In genomic region chr11:32864615-32865014, GRCm38 (mm10) we compare ENCODE assay signal across 23 mouse cellular contexts. TPM values are rescaled to one million over a fixed set of nuclear protein-coding genes. Genes with fewer than 3 reads are reported as not detected.
DNase-seq lines count a peak whose midpoint lies in the region; ATAC-seq and TF ChIP-seq lines count a peak whose summit lies in the region.
"Had no signal": no experiment of that assay in that cellular context is flagged by ENCODE, and none has a peak within 500 bp of the region (broad histone marks: within the 10 kb centered on the region; RNA-seq: fewer than 3 reads in every experiment).

No protein-coding gene starts in this region.

- H3K4me1 ChIP-seq in hindbrain, postnatal 0 days (ENCODE audit: insufficient read depth, low read length), result 0 out of 2 replicates have a peak, but pooled peaks cover 6% of the 10 kb centered on the region
- H3K4me1 ChIP-seq in hindbrain, embryonic 10.5 days (replicated peaks), result peaks cover 17% of the 10 kb centered on the region
- H3K4me1 ChIP-seq: kidney, embryonic 15.5 days had no signal

- H3K27ac ChIP-seq in hindbrain, postnatal 0 days, result no peak overlapping the region
- no peak overlapping the region for H3K27ac ChIP-seq in hindbrain, embryonic 10.5 days
- H3K27ac ChIP-seq: hindbrain, embryonic 12.5 days; kidney, embryonic 15.5 days; limb, embryonic 13.5 days; liver, embryonic 14.5 days; neural tube, embryonic 13.5 days had no signal

- H3K27me3 ChIP-seq in hindbrain, postnatal 0 days (ENCODE audit: insufficient read depth, low read length), result no peaks in the 10 kb centered on the region
- H3K27me3 ChIP-seq in hindbrain, embryonic 10.5 days (ENCODE audit: insufficient read depth, poor library complexity, severe bottlenecking), result no peaks in the 10 kb centered on the region
- H3K27me3 ChIP-seq: hindbrain, embryonic 12.5 days; limb, embryonic 13.5 days; neural tube, embryonic 13.5 days had no signal

- TF ChIP-seq POLR2A in brain, embryonic 14.5 days (IDR thresholded peaks at IDR 0.05; ENCODE audit: borderline replicate concordance, extremely low read depth, insufficient read depth, insufficient read length, poor library complexity, severe bottlenecking), result no peak

- no peak for ATAC-seq in hindbrain, postnatal 0 days
- no peak for ATAC-seq in granulocyte monocyte progenitor cell, adult 5-6 weeks (replicated peaks; ENCODE audit: poor library complexity, severe bottlenecking)
- ATAC-seq: activated CD4-positive, CD25-positive, alpha-beta regulatory T cell, adult 4 months; intestine, embryonic 16.5 days; Patski had no signal

- no peak overlapping the region for H3K9ac ChIP-seq in hindbrain, postnatal 0 days (replicated peaks; ENCODE audit: low read length)
- H3K9ac ChIP-seq: hindbrain, embryonic 12.5 days; kidney, embryonic 15.5 days; limb, embryonic 13.5 days; liver, embryonic 14.5 days; neural tube, embryonic 13.5 days had no signal

- TF ChIP-seq CTCF in hindbrain, postnatal 0 days (IDR thresholded peaks at IDR 0.05; ENCODE audit: low read depth), result no peak
- TF ChIP-seq CTCF in brain, embryonic 14.5 days (IDR thresholded peaks at IDR 0.05; ENCODE audit: borderline replicate concordance, extremely low read depth, insufficient read depth, insufficient read length), result no peak

- no peak overlapping the region for H3K4me2 ChIP-seq in hindbrain, postnatal 0 days (ENCODE audit: low read depth, low read length)
- H3K4me2 ChIP-seq: hindbrain, embryonic 12.5 days; kidney, embryonic 15.5 days; limb, embryonic 13.5 days; neural tube, embryonic 13.5 days had no signal

- no peak overlapping the region for H3K4me3 ChIP-seq in hindbrain, postnatal 0 days (ENCODE audit: low read length)
- no peak overlapping the region for H3K4me3 ChIP-seq in hindbrain, embryonic 10.5 days
- H3K4me3 ChIP-seq: hindbrain, embryonic 12.5 days; kidney, embryonic 15.5 days; limb, embryonic 13.5 days; neural tube, embryonic 13.5 days had no signal

- H3K36me3 ChIP-seq in hindbrain, postnatal 0 days (ENCODE audit: insufficient read depth, low read length), result no peaks in the 10 kb centered on the region
- no peaks in the 10 kb centered on the region for H3K36me3 ChIP-seq in hindbrain, embryonic 10.5 days
- H3K36me3 ChIP-seq: hindbrain, embryonic 12.5 days; kidney, embryonic 15.5 days; limb, embryonic 13.5 days; neural tube, embryonic 13.5 days had no signal

- no peaks in the 10 kb centered on the region for H3K9me3 ChIP-seq in hindbrain, postnatal 0 days (ENCODE audit: low read length)
- no peaks in the 10 kb centered on the region for H3K9me3 ChIP-seq in hindbrain, embryonic 10.5 days
- H3K9me3 ChIP-seq: hindbrain, embryonic 12.5 days; kidney, embryonic 15.5 days; limb, embryonic 13.5 days; neural tube, embryonic 13.5 days had no signal

- DNase-seq in hindbrain, postnatal 0 days (ENCODE audit: low spot score), result peak; percentile 32
- DNase-seq in hindbrain, embryonic 10.5 days (ENCODE audit: low spot score), result no peak
- DNase-seq in brain, embryonic 14.5 days (ENCODE audit: low read depth), result peak; percentile 64
- peak; percentile 59 to 70 for DNase-seq in cerebellum, adult 18-20 months
- DNase-seq in cerebellum, postnatal 36 days, result peak; percentile 59 to 63
- no peak for DNase-seq in ovary, postnatal 36 days (ENCODE audit: low spot score)
- DNase-seq: adrenal gland, postnatal 25 days; gastrocnemius, postnatal 25 days; right cerebral cortex, postnatal 4 days had no signal

- 73% methylated on average over 5 of the region's 5 CpGs for WGBS in hindbrain, postnatal 0 days
- WGBS in hindbrain, embryonic 10.5 days, result 90% methylated on average over 5 of the region's 5 CpGs

RNA-seq across cellular contexts. Expression of gene Smim23, which starts 40.2 kb away (rescaled TPM):
- total RNA-seq in hindbrain, postnatal 0 days (2014; rRNA removed), result not detected in 2 replicates
- polyA plus RNA-seq in hindbrain, postnatal 0 days (2015; fragmentation: Nextera tagmentation; extraction: Ambion mirVana), result not detected in 2 replicates
- not detected in 2 replicates for polyA plus RNA-seq in hindbrain, embryonic 10.5 days (2016; fragmentation: Nextera tagmentation; extraction: Ambion mirVana)
- not detected in 2 replicates for polyA plus RNA-seq in brain, embryonic 14.5 days (2012; rRNA removed)
- not detected in 2 replicates for total RNA-seq in granulocyte monocyte progenitor cell, adult 5-6 weeks (2014; fragmentation: Nextera tagmentation)
- not detected in 2 replicates for total RNA-seq in granulocyte monocyte progenitor cell, adult 5-6 weeks (2017)
- total RNA-seq: adrenal gland, postnatal 25 days; gastrocnemius, postnatal 25 days; layer of hippocampus, adult 8-10 months; monocyte, adult 5-6 weeks had no signal
- polyA plus RNA-seq: activated CD4-positive, CD25-positive, alpha-beta regulatory T cell, adult 4 months; heart, postnatal 0 days; hindbrain, embryonic 12.5 days; intestine, embryonic 16.5 days; kidney, embryonic 15.5 days; limb, embryonic 13.5 days; liver, embryonic 14.5 days; lung, embryonic 16.5 days; neural tube, embryonic 13.5 days; Patski; urinary bladder, adult 2 months had no signal

Comparison
In these comparisons a context has a peak if more than half of its experiments do, and no peak if none do; other contexts are left out.
1. DNase-seq: peak in hindbrain, postnatal 0 days (single experiment), brain, embryonic 14.5 days (single experiment), cerebellum, adult 18-20 months (2 of 2) and cerebellum, postnatal 36 days (2 of 2); none in hindbrain, embryonic 10.5 days (single experiment) and ovary, postnatal 36 days (single experiment).